Mouse (Mus musculus) Patski (cell line): ENCODE results near the gene D930020B18Rik. TPM values are rescaled to one million over a fixed set of nuclear protein-coding genes. Genes with fewer than 3 reads are reported as not detected.
A peak's percentile ranks its signal among the peaks of the same experiment; 100 is the strongest.

Experiments
- ATAC-seq: fragments of 100-300 bp; one replicate; pipeline ENCODE4 v1.8.0; 2021
- CTCF ChIA-PET: fragments of 350-600 bp; sonication (Branson Sonifier 250); formaldehyde crosslinking; loops from one replicate; lab custom pipeline; 2022; ENCODE audit warnings: inconsistent platforms; lab: Charles Lee
- POLR2A ChIA-PET: fragments of 350-600 bp; sonication (Branson Sonifier 250); formaldehyde crosslinking; loops from one replicate; lab custom pipeline; 2022; ENCODE audit warnings: antibody characterized with exemption, inconsistent platforms; lab: Charles Lee
- DNase-seq: peaks from one replicate; pipeline ENCODE4 v3.0.0-alpha.2; 2011; ENCODE audit warnings: low read depth, low spot score
- H3K27me3 ChIP-seq: fragments of 371-371 bp; one replicate; pipeline ENCODE4 v1.5.1; 2021
- CTCF ChIP-seq: fragments of 100-300 bp; IDR thresholded peaks from one replicate; pipeline ENCODE4 v1.5.1; 2021
- in situ Hi-C: fragments of 300-500 bp; cut with MboI; formaldehyde crosslinking; loops from 3 replicates; pipeline ENCODE4 v1.11.1; 2018; ENCODE audit warnings: low pct_unique_long_range_greater_than_20kb, mixed read lengths
- polyA plus RNA-seq: library from polyadenylated mRNA; unstranded; gene quantifications from one replicate; pipeline ENCODE4 v1.2.3, GENCODE M21; 2021

Gene D930020B18Rik
- polyA plus RNA-seq, 1 experiment from 2014 or later, result not detected

- DNase-seq (no peak), ATAC-seq (no peak)
- in situ Hi-C loops, result no loop called here
- ChIA-PET CTCF (interaction anchor here (1.9 kb wide), 1 partner anchor 412 kb away, joined by 5 read pairs; no protein-coding TSS in a partner anchor), POLR2A (no interaction called here)
- TF ChIP-seq CTCF, result peak; percentile 49
- peaks cover 40% of the 10 kb centered on the region for H3K27me3 ChIP-seq
Measured at GRCm38 (mm10) chr10:121640150-121640930, 1.0 kb upstream of the D930020B18Rik start.

GRCm38 (mm10) chr10:121640944-121641271, 480 bp upstream of the D930020B18Rik start:
- TF ChIP-seq CTCF, result no peak
- peaks cover 40% of the 10 kb centered on the region for H3K27me3 ChIP-seq
- POLR2A ChIA-PET, result no interaction called here
- ATAC-seq (no peak), DNase-seq (no peak)
- CTCF ChIA-PET, result interaction anchor here (1.9 kb wide), 1 partner anchor 412 kb away, joined by 5 read pairs; no protein-coding TSS in a partner anchor
- in situ Hi-C loops, result no loop called here

GRCm38 (mm10) chr10:121642054-121642947, 913 bp downstream of the D930020B18Rik start:
- no peak for ATAC-seq
- ChIA-PET POLR2A (no interaction called here), CTCF (no interaction called here)
- TF ChIP-seq CTCF, result no peak
- no peak for DNase-seq
- H3K27me3 ChIP-seq, result peaks cover 40% of the 10 kb centered on the region
- in situ Hi-C loops, result no loop called here

- POLR2A ChIA-PET, result no interaction called here
- peaks cover 28% of the 10 kb centered on the region for H3K27me3 ChIP-seq
- TF ChIP-seq CTCF, result no peak
- CTCF ChIA-PET, result interaction anchor here (2.2 kb wide), 1 partner anchor 13 kb away, joined by 6 read pairs; no protein-coding TSS in a partner anchor
- in situ Hi-C loops, result no loop called here
- ATAC-seq (no peak), DNase-seq (no peak)
Measured at GRCm38 (mm10) chr10:121646294-121646693, 4.9 kb downstream of the D930020B18Rik start.

DNA sequence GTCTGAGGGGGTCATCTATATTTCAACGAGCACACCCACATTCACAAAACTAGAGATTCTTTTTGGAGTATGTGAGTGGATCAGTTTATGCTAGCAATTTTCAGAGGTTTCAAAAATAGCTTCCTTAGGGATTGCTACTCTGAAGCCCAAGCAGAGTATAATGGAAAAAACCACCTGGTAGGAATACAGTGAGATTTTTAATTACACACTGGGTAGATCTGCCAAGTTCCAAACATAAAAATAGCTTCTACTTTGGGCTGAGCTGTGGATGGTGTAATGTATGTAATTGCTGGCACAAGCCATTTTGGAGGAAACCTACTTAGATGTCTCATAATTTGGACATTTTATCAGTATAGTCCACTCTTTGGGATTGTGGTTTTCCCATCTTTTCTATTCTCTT, 11.7 kb downstream of the D930020B18Rik start:
- no peak for DNase-seq
- ChIA-PET POLR2A (interaction anchor here (0.6 kb wide), 1 partner anchor 13 kb away, joined by 5 read pairs; no protein-coding TSS in a partner anchor), CTCF (interaction anchor here (1.6 kb wide), 1 partner anchor 399 kb away, joined by 4 read pairs; no protein-coding TSS in a partner anchor)
- TF ChIP-seq CTCF, result no peak
- no peak for ATAC-seq
- in situ Hi-C loops, result no loop called here
- peaks cover 21% of the 10 kb centered on the region for H3K27me3 ChIP-seq

DNA sequence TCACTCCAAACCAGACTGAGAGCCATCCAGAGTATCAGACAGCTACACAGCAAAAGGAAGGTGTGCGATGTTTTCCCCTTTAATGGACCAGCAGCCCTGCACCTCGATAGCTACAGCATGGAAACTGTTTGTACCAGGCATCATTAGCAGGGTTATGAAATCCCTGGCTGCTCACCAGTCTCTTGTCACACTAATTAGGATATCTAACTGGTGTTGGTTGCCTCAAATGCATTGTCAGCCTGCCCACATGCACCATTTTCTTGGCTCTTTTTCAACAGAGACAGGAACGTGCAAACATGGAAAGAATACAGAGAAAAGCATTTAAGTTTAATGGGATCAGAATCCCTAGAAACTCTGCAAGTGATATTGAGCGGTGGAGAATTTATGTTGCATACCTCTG, 14.5 kb downstream of the D930020B18Rik start:
- CTCF ChIA-PET, result interaction anchor here (1.1 kb wide), 1 partner anchor 8 kb away, joined by 4 read pairs; no protein-coding TSS in a partner anchor
- ATAC-seq, result no peak
- POLR2A ChIA-PET, result no interaction called here

DNA sequence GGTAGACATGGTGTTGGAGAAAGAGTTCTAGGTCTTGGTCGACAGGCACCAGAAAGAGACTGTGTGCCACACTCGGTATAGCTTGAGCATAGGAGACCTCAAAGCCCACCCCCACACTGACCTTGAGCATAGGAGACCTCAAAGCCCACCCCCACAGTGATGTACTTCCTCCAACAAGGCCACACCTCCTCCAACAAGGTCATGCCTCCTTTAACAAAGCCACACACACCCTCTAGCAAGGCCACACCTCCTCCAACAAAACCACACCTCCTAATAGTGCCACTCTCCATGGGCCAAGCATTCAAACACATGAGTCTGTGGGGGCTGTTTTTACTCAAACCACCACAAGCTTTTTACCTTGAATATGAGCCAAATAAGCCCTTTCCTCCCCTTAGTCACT, 21.3 kb downstream of the D930020B18Rik start:
- DNase-seq, result no peak
- in situ Hi-C loops, result no loop called here
- CTCF ChIA-PET, result no interaction called here
- ATAC-seq, result no peak
- peaks cover 6% of the 10 kb centered on the region for H3K27me3 ChIP-seq
- POLR2A ChIA-PET, result no interaction called here
- TF ChIP-seq CTCF, result no peak

More for the DNA sequence above, 14.5 kb downstream of the D930020B18Rik start:
- no peak for TF ChIP-seq CTCF
- H3K27me3 ChIP-seq, result peaks cover 16% of the 10 kb centered on the region
- no peak for DNase-seq
- in situ Hi-C loops, result no loop called here

GRCm38 (mm10) chr10:121663599-121663998, 22.2 kb downstream of the D930020B18Rik start:
- POLR2A ChIA-PET, result no interaction called here
- in situ Hi-C loops, result no loop called here
- CTCF ChIA-PET, result no interaction called here
- peaks cover 6% of the 10 kb centered on the region for H3K27me3 ChIP-seq
- DNase-seq (no peak), ATAC-seq (no peak)
- no peak for TF ChIP-seq CTCF

- CTCF ChIA-PET, result no interaction called here
- DNase-seq (no peak), ATAC-seq (no peak)
- in situ Hi-C loops, result no loop called here
- POLR2A ChIA-PET, result interaction anchor here (0.6 kb wide), 1 partner anchor 13 kb away, joined by 5 read pairs; no protein-coding TSS in a partner anchor
- no peak for TF ChIP-seq CTCF
- peaks cover 6% of the 10 kb centered on the region for H3K27me3 ChIP-seq
Measured at GRCm38 (mm10) chr10:121665631-121666145, 24.3 kb downstream of the D930020B18Rik start.

GRCm38 (mm10) chr10:121669103-121669502, 27.7 kb downstream of the D930020B18Rik start:
- in situ Hi-C loops, result no loop called here
- no peak for DNase-seq
- CTCF ChIA-PET, result no interaction called here
- POLR2A ChIA-PET, result no interaction called here
- TF ChIP-seq CTCF, result no peak
- no peak for ATAC-seq
- H3K27me3 ChIP-seq, result peaks cover 6% of the 10 kb centered on the region
